ENCODE assay signal across 17 mouse cellular contexts in the genomic region with DNA sequence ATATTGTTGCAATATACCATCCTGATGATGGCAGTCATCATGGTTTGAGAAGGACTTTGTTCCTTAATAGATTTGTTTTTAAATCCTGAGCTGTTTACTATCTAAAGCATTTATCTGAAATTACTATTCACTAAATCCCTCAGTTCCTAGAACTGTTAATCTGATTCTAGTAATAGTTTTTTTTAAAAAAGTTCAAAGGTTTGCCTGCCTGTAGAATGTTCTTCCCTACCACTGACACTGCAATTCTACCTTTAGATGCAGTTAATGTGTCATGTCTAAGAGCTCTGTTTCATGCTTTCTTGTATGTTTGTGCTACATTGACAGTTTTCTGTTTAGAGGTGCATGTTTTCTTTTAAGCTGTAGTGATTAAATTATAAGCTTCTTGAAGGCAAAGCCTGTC.
"Had no signal": no experiment of that assay in that cellular context is flagged by ENCODE, and none has a peak within 500 bp of the region (broad histone marks: within the 10 kb centered on the region; RNA-seq: fewer than 3 reads in every experiment).

No protein-coding gene starts in this region.

- H3K36me3 ChIP-seq: midbrain, embryonic 10.5 days; midbrain, embryonic 12.5 days; neural tube, embryonic 13.5 days; neural tube, embryonic 15.5 days had no signal

- DNase-seq: lung, embryonic 14.5 days; lung, postnatal 10 days; lung, postnatal 4 days; midbrain, embryonic 14.5 days; retina, postnatal 1 day; right cerebral cortex, adult 18-20 months; right cerebral cortex, postnatal 25 days; right cerebral cortex, postnatal 4 days; spleen, adult 18-20 months; thymus, adult 18-20 months; thymus, postnatal 14 days; thymus, postnatal 36 days had no signal

- H3K9ac ChIP-seq: lung, embryonic 14.5 days; midbrain, embryonic 12.5 days; neural tube, embryonic 13.5 days; neural tube, embryonic 15.5 days had no signal

- H3K27me3 ChIP-seq: midbrain, embryonic 12.5 days; neural tube, embryonic 13.5 days; neural tube, embryonic 15.5 days had no signal

- H3K27ac ChIP-seq: midbrain, embryonic 10.5 days; midbrain, embryonic 12.5 days; neural tube, embryonic 13.5 days; neural tube, embryonic 15.5 days had no signal

- H3K4me3 ChIP-seq: midbrain, embryonic 10.5 days; midbrain, embryonic 12.5 days; myocyte; neural tube, embryonic 13.5 days; neural tube, embryonic 15.5 days had no signal
